ENCODE assay signal across 28 mouse cellular contexts in genomic region chr5:110410386-110410785, GRCm38 (mm10). TPM values are rescaled to one million over a fixed set of nuclear protein-coding genes. Genes with fewer than 3 reads are reported as not detected.
DNase-seq lines count a peak whose midpoint lies in the region; ATAC-seq and TF ChIP-seq lines count a peak whose summit lies in the region.
"Had no signal": no experiment of that assay in that cellular context is flagged by ENCODE, and none has a peak within 500 bp of the region (broad histone marks: within the 10 kb centered on the region; RNA-seq: fewer than 3 reads in every experiment).

No protein-coding gene starts in this region.

- no peak overlapping the region for H3K4me3 ChIP-seq in left cerebral cortex, adult 2 months
- H3K4me3 ChIP-seq: erythroblast, embryonic 14.5 days; forebrain, embryonic 12.5 days; heart, embryonic 10.5 days; heart, embryonic 15.5 days; limb, embryonic 13.5 days; lung, embryonic 15.5 days; megakaryocyte, embryonic 14.5 days; stomach, embryonic 15.5 days had no signal

- intact Hi-C loops in left cerebral cortex, adult 2 months (cut with DNase I), result no loop called here

- no peak overlapping the region for H3K27ac ChIP-seq in left cerebral cortex, adult 2 months
- H3K27ac ChIP-seq: forebrain, embryonic 12.5 days; heart, embryonic 10.5 days; heart, embryonic 15.5 days; hindbrain, postnatal 0 days; limb, embryonic 13.5 days; lung, embryonic 15.5 days; stomach, embryonic 15.5 days had no signal

- TF ChIP-seq CTCF in left cerebral cortex, adult 2 months (IDR thresholded peaks at IDR 0.05), result peak; percentile 2

- no peak for ATAC-seq in granulocyte monocyte progenitor cell, adult 5-6 weeks (replicated peaks; ENCODE audit: poor library complexity, severe bottlenecking)
- ATAC-seq: activated CD4-positive, CD25-positive, alpha-beta regulatory T cell, adult 4 months; hindbrain, postnatal 0 days; intestine, embryonic 16.5 days had no signal

- no peak for DNase-seq in left cerebral cortex, adult 2 months (ENCODE audit: extremely low spot score in 1 of 2, low spot score in 2 of 2)
- no peak for DNase-seq in left cerebral cortex, adult 18-20 months (ENCODE audit: low spot score in 2 of 2)
- DNase-seq in cerebellum, adult 11-12 months, result peak; percentile 78
- DNase-seq in cerebellum, adult 9-10 months, result peak; percentile 77
- peak; percentile 64 to 70 for DNase-seq in cerebellum, postnatal 36 days
- DNase-seq in urinary bladder, postnatal 10 days (ENCODE audit: low spot score), result no peak
- DNase-seq: adrenal gland, adult 8-10 months; B cell, adult 2 months; gastrocnemius, postnatal 14 days; heart, adult 11 months; kidney, adult 9 months; kidney, postnatal 10 days; layer of hippocampus, adult 9-11 months; lung, postnatal 4 days; midbrain, embryonic 14.5 days; right cerebral cortex, postnatal 25 days had no signal

RNA-seq across cellular contexts. Expression of gene Fbrsl1, which starts 37.9 kb away (rescaled TPM):
- 10 to 100 TPM; 78.1 to 79.8 TPM for total RNA-seq in left cerebral cortex, adult 2 months (2021)
- total RNA-seq in left cerebral cortex, adult 18-20 months (2021), result 10 to 100 TPM; 73.8 to 80.7 TPM
- 25.2 and 29.7 TPM in 2 replicates for total RNA-seq in granulocyte monocyte progenitor cell, adult 5-6 weeks (2014; fragmentation: Nextera tagmentation)
- total RNA-seq in granulocyte monocyte progenitor cell, adult 5-6 weeks (2017), result 9.5 and 12.6 TPM in 2 replicates

Comparison
In these comparisons a context has a peak if more than half of its experiments do, and no peak if none do; other contexts are left out.
1. DNase-seq: peak in cerebellum, adult 11-12 months (single experiment), cerebellum, adult 9-10 months (single experiment) and cerebellum, postnatal 36 days (2 of 2); none in left cerebral cortex, adult 2 months (0 of 2), left cerebral cortex, adult 18-20 months (0 of 2) and urinary bladder, postnatal 10 days (single experiment).